Mouse (Mus musculus) CH12.LX (cell line): Measurements from ENCODE around the gene Ghdc.

ENCODE experiments used
- CHD2 ChIP-seq: IDR thresholded peaks from 2 replicates; pipeline ENCODE4 v1.6.1; 2011; ENCODE audit warnings: low read length, improper control_type of control experiment
- CTCF ChIP-seq, 2 experiments: IDR thresholded peaks in 1 of 2; conservative IDR thresholded peaks in 1 of 2; 2 replicates each; pipeline ENCODE4 v1.5.1; 2011 to 2012; ENCODE audit warnings: low read depth in 2 of 2, low read length in 2 of 2, improper control_type of control experiment in 1 of 2, inconsistent platforms in 1 of 2, mild to moderate bottlenecking in 1 of 2, moderate library complexity in 1 of 2
- EP300 ChIP-seq: IDR thresholded peaks from 2 replicates; pipeline ENCODE4 v1.6.1; 2011; ENCODE audit warnings: low read length, improper control_type of control experiment
- POLR2A ChIP-seq: IDR thresholded peaks from 2 replicates; pipeline ENCODE4 v1.6.1; 2011; ENCODE audit warnings: low read depth, mild to moderate bottlenecking, improper control_type of control experiment, low read length
- RAD21 ChIP-seq: IDR thresholded peaks from 2 replicates; pipeline ENCODE4 v1.6.1; 2011; ENCODE audit warnings: low read depth, mild to moderate bottlenecking, low read length, improper control_type of control experiment, moderate library complexity
- TCF12 ChIP-seq: IDR thresholded peaks from 2 replicates; pipeline ENCODE4 v1.6.1; 2014; ENCODE audit warnings: low read depth, mild to moderate bottlenecking, inconsistent platforms, low read length, improper control_type of control experiment

- TF ChIP-seq POLR2A (no peak), CHD2 (no peak), CTCF (conservative IDR thresholded peaks at IDR 0.05 in 1 of 2, IDR thresholded peaks at IDR 0.05 in 1 of 2; ENCODE audit: low read depth in 2 of 2, low read length in 2 of 2) (no peak), TCF12 (no peak), EP300 (no peak), RAD21 (no peak)
Measured at GRCm38 (mm10) chr11:100810516-100810915, 39.8 kb upstream of the Ghdc start.
